Mouse (Mus musculus): ENCODE data around the gene Gm37240.
A peak's percentile ranks its signal among the peaks of the same experiment; 100 is the strongest.

The Gm37240 gene

DNA sequence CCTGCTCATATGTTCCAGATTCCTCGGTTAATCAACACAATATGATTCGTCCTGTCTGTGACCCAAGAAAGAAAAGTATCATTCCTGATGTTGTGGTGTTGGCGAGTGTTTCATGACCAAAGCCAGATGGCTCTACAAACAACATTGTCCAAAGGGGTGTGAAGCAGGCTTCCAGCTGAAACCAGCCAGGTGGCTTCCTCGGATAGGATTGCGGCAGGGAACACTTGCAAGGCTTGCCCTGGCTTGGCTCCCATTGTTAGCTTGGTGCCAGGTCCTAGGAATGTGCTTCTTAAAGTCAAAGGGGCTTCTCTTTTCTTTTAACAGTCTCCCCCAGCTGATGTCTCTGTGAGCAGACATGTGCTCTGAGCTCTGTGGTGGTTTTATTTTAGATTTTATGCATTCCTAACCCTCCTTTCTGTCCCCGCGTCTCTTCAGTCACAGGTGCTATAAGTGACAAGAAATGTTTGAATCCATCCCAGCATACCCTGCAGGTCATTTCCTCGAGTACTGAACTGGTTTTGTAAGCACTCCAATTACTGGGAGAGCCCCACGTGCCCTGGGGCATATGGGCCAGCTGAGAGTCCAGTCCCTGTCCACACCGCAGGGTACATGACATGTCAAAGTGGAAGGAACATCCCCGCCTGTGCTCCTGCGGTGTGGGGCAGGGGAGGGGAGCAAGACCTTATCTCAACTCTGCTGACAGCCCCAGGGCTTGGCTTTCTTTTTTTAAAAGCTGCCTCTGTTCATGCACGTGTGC, 509.2 kb downstream of the Gm37240 start:
- DNase-seq: peak; percentile 96

DNA sequence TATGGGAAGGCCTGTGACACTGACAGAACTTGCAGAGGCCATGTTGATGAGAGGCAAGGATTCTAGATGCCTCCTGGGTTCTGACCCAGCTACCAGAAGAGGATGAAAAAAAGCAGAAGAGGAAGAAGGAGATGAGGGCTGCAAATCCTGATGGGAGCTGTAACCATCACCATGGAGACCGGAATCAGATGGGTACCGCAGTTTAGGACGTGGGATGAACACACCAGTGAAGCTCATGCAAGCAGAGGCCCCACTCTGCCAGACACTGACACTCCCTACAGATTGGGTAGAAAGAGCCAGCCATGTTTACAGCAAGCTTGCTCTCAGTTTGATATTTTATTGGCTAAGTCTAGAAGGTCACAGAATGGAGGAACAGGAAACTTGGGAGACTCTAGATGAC, 509.8 kb downstream of the Gm37240 start:
- DNase-seq: no peak

DNA sequence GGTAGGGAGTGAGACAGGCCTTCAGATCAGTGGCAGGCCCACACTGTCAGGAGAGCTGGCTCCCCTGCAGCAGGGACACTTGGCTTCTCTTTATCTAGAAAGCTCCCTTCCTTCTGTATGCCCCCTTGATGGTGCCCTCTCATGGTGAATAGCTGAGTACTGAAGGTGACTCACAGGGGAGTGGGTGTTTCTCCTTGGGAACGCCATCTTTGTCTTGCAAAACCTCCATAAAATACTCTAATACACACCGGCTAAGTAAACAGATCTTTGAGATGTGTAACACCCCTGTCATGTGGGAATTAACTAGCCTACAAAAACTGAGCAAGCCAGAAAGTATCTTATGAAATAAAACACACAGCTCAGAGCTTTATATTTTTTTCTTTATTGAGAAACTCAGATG, 510.8 kb downstream of the Gm37240 start:
- DNase-seq: peak; percentile 4

DNA sequence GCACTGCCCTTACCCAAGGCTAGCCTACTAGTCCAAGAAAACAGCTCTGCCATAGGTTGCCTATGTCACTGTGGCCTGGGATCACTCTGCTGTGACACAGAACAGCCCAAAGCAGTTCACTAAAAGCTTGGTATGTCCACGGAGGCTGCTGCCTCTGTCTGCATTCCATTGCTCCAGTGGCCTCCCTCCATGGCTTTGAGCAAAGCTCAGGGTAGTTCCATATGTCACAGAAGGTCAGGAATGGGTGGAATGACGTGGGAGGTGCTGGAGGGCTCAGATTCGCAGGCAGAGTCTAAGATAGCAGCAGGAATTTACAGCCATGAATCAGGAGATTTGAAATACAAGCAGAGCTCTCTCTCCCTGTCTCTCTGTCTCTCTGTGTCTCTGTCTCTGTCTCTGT, 514.3 kb downstream of the Gm37240 start:
- DNase-seq: no peak

DNA sequence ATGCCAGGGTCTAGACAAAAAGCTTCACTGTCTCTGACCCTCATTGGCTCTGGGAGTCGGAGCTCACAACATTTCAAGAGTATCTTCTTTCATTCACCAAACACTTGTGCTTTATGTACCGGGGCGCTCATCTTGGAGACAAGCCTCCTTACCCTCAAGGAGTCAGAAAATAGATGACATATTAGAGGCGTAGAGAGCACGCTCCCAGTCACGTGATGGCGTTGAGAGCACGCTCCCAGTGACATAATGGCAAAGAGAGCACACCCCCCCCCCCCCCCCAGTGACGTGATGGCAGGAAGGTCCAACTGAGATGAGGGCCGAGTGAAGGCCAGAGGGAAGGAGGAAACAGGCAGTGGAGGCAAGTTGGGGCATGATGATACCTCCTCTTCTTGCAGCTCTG, 517.5 kb downstream of the Gm37240 start:
- no peak for DNase-seq

DNA sequence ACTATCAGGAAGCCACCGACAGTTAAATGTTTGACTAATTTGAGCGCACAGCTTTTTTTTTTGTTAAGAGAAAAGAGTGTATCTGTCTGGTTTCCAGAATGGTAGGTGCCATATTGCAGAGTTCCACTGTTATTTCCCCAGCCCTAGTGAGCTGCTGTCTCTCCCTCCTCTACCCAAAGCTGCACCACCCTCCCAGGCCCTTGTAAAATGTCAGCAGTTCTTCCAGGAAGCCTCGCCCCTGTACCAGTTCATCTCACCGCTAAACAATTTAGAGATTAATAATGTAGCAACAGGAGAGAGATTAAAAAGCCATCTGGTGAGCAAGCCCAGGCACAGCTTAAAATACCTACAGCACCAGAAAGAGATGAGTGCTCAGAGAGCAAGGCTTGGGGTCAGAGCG, 518.2 kb downstream of the Gm37240 start:
- DNase-seq: peak; percentile 54

DNA sequence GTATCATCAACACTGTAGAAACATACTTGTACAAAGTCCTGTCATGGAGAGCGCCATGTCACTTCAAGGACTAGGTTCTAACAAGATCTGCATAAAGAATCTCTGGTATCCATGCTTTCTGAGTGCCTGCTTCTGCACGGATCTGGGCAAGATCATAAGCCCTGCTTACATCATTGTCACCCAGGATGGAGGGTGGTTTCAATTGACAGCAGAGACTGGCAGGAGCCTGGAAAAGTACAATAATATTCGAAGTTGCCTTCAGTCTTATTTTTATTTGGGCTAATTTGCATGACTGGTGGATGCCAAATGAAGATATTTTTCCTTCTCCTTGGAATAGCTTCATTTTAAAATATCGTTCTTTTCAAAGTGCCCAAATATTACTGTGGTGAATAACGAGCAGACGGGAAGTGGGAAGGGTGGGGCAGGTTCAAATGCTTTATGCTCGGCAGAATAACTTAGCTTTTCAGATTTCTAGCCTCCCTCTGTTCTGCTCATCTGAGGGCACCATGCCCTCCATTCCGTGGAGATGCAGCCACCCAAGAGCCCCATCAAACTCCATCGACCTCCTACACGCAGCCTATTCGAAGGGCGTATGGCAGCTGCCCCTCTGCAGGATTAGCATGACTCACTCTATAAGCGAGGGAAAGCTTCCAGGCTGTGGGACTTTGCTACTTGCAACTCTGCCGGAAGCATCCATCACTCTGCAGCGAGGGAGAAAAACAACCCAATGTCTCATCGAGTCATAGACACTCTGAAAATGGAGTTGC, 518.8 kb downstream of the Gm37240 start:
- DNase-seq: no peak

DNA sequence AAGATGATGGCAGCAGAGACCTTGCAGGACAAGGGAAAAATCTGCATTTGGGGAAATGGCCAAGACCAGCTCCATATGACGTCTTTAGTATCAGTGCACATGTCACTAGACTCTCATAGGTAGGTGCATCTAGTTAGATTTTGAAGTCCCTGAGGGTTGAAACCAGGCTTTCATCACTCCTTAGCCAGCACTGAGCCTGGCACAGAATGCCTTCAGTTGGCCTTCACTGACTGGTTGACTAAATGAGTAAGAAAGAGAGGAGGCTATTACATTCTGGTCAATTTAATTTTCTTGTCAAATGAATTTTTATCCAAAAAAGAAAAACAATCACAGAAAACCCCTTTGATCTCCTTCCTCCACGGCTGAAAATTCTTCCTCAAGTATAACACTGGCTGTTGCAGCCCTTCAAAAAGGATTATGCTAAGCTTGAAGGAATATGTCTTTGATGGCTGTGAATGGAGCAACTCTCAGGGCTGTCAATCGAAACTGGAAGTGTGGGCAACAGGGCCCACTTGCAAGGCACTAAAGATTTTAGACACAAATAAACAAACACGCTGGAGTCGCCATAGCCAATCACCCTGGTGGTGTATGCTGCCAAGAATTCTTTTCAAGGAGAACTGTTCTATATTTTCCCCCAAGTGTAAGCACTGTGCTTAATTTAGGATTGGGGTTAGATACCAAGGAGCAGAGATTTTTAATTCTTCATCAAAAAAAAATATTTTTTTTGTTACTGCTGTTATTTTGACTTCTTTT, 522.6 kb downstream of the Gm37240 start:
- DNase-seq: no peak

DNA sequence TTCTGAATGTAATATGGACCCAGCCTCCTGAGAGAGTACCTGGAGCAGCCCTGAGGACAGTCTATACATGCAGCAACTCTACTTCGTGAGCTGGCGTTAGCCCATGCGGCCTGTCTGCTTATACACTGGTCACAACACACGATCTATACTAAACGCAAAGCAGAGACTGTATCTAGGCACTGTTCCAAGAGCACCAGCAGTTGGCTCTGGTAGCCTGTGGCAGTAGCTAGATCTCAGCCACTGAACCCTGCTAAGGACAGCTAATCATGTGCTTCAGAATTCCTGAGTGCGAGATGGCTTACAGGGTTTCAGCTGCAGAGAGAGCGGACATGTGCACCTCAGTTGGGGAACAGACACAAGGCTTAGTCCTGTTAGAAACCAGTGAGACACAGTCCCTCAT, 524.4 kb downstream of the Gm37240 start:
- peak; percentile 62 for DNase-seq

DNA sequence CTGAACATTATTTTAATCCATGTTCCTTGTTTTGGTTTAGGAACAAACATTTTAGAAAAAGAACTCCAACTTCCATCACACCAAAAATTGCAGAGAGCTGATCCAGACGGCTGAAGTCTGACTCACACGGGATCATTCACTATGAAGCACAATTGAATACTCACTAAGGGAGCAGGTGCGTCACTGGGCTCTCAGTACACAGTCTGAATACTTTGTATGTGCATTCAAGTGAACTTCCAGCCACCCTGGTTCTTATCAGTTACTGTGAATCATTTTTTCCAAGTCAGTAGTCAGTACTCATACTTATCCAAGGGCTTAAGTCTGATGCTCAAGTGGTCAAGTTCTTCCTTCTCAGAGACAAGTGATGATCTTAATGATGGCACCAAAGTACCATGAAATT, 530.9 kb downstream of the Gm37240 start:
- no peak for DNase-seq

DNA sequence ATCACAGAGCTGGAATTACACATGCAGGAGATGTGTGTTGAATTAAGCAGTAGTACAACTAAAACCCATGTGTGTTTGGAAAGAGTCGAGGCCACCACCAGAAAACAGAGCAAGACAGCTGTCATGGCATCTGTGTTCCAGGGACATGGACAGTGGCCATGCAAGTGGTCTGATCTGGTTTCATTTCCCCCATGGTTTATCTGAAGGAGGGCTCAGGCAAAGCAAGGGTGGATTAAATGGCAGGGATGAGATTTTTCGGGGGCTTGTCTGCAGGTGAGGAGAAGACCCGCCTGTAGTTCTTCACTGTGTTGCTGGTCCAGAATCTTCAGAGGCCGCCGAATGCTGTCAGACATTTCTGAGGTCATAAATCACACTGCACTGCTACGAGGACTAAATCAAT, 539.3 kb downstream of the Gm37240 start:
- DNase-seq: no peak

DNA sequence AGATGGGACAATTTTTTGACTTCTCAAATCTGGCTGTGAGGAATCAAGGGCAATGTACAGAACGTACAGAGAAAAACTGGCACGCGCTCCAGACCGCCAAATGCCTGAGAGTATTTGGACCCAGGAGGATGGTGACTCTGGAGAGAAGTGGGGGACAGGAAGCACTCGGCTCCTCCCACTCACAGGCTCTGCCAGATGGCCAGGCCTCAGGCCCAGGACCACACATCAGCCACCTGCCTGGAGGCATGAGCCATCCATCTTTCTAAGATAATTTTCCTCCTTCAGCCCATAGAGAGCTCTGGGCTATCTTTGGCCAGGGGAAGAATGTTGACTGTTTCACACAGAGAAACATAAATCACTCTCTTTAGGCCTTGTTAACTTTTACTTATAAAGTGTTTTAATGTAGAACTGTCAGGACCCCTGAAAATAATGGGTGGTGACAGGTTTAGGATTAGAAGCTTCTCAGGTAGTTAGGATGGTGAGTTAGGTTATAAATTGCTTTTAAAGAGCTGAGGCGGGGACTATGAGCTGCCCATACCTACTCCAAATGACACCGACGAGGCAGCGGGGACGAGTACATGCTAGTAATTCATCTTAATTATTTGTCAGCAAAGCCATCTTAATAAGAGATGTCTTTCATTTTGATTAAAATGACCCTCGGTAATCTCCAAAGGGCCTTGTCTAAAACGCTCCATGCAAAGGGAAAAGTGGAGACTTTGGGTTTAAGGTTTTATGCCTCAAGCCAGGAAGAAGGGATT, 546.0 kb downstream of the Gm37240 start:
- peak; percentile 67 for DNase-seq

DNA sequence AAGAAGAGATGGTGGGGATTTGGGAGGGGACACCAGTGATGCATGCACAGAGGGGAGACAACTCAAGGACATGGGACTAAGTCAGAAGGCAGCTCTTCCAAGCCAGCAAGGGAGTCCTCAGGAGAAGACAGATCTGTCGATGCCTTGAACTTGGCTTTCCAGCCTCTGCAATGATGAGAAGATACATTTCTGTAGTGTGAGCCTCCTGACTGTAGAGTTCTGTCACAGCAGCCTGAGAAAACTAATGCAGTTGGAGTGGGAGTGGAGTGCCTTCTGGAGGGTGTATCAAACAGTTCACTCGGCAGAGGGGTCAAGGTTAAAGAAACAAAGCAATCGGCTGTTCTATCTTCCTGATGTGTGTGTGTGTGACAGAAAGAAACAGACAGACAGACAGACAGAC, 546.8 kb downstream of the Gm37240 start:
- DNase-seq: no peak

DNA sequence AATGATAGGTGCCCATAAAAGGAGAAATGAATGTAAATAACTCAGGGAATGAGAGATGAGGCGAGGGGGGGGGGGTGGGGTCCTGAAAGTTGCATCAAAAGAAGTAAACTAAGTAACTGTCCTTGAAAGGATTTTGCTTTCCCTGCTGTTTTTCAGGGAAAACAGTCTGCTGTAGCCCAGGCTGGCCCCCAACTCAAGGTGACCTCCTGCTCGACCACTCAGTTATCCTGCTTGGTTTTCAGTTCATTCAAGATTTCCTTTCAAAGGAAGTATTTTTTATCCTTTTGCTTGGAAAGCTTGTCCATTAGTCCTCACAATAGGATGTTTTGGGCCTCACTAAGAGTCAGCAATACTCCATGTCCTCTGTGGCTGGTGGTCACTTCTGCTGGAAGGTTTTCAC, 547.4 kb downstream of the Gm37240 start:
- no peak for DNase-seq

DNA sequence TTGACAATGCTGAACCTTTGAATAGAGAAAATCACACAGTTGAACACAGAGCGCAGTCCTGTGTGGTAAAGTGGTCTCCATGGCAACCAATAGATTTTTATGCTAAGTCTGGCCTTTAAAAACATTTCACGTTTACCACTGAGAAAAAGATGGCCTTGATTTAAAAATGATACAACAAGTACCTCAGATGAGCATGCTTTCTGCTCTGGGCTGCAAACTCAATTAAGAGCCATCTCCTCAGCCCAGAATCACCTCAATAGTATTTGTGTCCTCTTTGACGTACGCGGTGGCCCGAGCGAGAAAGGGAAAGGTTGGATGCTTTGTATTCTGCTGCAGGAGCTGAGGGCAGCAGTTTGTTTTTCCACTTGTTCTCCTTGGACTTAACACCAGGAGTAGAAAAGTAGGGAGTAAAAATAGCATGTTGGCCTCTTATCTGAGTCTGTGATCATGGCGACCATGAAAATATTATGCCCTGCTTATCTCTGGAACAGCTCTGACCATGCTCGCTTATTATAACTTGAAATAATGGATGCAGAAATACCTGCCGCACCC, 548.0 kb downstream of the Gm37240 start:
- DNase-seq: no peak

DNA sequence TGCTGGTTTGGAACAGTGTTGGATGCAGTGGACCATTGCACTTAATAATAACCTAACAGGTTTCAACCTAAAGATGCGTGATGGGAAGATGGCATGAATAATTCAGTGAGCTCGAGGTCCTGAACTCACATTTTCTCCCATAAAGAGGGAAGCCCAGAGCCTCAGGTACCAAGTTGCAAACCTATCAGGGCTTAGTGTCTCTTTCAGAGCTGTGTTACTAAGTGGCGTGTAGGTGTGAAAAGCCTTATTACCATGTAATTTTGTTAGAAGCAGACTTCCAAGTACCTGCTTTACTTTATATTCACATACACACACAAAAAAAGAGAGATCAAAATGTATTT, 548.6 kb downstream of the Gm37240 start:
- no peak for DNase-seq

DNA sequence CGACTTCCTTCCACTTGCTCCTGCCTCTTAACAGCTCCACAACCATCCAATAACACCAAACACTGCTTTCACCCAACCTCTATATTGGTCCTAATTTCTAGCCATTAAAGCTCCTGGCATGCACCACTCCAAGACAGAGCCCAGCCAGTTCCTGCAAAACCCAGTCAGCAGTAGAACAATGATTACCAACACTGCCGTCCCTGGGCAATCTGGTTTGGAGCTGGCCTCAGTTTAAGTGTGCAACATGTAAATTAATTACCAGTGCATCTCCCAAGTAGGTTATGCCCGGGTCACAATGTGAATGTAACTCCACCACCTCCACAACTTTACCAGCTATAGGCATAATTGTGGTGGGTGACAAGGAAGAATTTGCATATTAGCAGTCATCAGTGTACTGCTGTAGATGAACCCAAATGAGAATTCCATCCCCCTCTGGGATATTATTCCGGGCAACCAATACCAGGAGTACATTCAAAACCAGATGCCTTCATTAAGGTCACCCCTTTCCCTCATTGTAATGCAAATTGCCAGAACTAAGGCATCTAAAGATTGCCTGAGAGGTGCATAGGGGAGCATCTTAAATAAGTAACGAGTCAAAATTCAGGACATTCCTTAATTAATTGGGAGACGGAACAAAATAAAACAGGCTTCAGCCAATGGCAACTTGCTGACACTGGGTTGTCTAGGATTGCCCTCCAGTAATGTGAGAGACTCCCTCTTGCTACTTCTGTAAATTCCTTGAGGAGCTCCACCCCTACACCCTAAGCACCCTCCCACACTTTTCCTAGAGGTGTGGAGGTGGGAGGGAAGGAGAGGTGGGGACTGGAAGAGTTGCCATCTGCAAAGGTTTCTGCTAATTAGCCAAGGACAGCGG, 549.2 kb downstream of the Gm37240 start:
- no peak for DNase-seq

DNA sequence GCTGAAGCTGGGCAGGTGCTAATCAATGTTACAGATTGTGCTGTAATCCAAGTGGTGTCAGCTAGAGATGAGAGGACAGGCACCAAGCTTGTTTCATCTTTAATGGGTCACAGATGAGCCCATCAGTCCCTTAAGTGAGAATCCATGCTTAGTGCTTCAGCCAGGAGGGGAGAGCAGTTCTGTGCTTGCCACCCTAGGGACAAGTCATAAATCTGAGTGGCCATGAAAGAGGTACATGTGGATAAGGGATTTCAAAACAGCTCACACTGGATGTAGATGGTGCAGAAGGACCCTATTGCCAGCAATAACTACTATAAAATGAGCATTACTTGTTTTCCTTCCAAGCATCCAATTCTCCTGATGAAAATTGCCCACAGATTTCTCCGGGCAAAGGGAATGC, 551.8 kb downstream of the Gm37240 start:
- DNase-seq: no peak

DNA sequence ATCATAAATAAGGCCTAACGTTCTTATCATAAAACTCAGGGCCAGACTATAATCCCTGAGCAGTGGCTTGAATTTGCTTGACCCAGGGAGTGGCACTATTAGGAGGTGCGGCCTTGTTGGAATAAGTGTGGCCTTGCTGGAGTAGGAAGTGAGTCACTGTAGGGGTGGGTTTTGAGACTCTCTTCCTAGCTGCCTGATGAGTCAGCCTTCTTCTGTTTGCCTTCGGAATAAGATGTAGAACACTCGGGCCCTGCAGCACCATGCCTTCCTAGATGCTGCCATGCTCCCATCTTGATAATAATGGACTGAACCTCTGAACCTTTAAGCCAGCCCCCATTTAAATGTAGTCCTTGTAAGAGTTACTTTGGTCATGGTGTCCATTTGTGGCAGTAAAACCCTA, 555.0 kb downstream of the Gm37240 start:
- DNase-seq: no peak

DNA sequence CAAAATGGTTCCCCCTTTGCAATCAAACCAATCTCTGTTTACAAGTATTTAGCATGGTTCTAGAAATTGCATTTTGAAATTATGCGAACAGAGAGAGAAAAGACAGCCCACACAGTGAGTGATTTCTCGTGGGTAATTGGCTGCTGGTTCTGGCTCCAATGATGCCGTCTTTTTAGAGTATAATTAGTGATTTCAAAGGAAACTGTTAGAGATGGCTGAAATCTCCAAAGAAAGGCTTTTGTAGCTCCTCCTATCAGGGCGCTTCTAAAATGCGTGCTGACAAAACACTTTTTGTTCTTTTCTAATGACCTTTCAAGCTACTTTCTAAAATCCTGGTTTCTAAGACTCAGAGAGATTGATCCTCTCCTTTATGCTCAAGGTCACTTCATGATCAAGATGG, 569.1 kb downstream of the Gm37240 start:
- DNase-seq: no peak

DNA sequence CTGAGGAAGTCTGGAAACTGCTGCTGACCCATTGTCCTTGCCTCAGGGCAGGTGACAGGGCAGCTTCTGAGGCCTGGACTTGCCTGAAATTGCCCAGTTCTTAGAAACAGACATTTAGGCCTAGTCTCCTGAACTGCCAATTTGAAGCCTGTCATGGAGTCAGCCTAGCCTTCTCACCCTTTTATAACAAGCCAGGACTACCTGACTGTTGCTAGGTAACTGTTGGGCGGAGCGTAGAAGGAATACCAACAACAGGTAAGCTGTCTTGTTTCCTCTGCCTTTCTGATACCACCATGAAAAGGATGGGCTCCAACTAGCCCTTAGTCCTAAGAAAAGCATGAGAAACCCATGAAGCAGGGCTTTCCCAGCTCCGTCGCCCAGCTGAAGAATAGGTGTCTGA, 570.0 kb downstream of the Gm37240 start:
- DNase-seq: no peak

DNA sequence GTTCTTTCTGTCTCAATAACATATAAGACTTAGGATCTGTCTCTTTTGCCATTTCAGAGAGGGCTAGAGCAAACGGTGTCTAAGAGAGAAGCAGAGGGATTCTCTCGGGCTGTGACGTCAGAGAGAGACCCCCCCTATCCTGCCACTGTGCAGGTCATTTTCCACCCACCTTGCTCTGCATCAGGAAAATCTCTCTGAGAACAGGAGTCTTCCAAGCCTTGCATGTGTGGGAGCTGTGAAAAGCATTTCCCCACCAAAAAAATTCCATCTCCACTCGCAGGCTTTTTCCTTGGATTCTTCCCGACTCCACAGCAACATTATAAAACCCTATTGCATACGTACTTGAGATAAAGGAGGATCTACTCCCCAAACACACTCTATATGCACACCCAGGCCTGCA, 572.4 kb downstream of the Gm37240 start:
- DNase-seq: no peak
